Mouse (Mus musculus): ENCODE results near the gene Fndc11.

Fndc11 gene

DNA sequence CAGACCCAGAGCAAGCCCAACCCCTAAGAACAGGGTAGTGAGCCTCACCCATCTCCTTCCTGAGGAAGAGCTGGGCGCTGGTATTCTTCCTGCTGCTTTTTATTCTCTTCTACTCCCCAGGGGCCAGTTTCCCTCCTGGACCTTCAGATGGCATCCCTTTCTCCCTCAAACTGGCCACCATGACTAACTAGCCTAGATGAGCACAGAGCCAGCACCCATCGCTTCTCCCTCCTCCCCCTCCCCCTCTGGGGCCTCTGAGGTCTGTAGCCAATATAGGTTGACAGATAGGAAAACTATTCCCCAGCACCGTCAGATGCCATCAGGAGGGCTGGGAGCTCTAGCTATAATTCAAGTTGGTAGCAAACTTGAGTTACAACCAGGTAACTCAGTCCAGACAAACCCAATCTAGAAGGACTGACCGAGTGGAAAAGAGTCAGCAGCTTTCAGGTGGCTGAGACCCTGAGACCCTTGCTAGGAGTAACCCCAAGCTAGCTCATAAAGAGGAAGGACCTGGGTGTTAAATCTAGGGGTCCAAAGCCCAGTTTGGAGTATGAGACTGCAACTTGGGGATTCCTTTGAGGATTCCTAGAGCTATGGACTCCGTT, 830 bp upstream of the Fndc11 start:
- no peak for DNase-seq (ENCODE audit: low spot score in 2 of 2)

GRCm38 (mm10) chr2:181220361-181220760, 548 bp downstream of the Fndc11 start:
- no peak for DNase-seq (ENCODE audit: low spot score in 2 of 2)

- DNase-seq (ENCODE audit: low spot score in 2 of 2): no peak
These were observed 5.2 kb downstream of the Fndc11 start for GRCm38 (mm10) chr2:181224994-181225393.

GRCm38 (mm10) chr2:181227122-181227521, 7.3 kb downstream of the Fndc11 start:
- no peak for DNase-seq (ENCODE audit: low spot score in 2 of 2)

DNA sequence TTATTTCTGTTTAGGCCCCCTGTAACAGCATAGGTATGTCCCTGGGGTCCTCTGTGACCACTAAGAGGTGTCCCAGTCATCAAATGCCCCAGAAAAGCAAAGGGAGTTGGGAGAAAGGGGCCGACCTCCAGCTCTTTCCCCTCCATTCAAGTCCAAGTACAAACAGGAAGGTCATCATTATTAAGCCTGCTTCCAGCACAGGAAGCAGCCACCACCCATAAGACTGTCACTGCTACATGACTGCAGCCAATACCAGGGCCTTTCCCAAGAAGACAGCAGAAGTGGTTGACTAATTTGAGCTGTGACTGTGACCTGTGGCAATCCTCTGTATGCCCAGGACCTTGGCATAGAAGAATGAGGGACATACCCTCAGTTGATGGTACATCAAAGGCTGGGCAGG, 8.5 kb downstream of the Fndc11 start:
- no peak for DNase-seq (ENCODE audit: low spot score in 2 of 2)

- DNase-seq (ENCODE audit: low spot score in 2 of 2): no peak
These were observed 11.4 kb downstream of the Fndc11 start for GRCm38 (mm10) chr2:181231171-181231570.

GRCm38 (mm10) chr2:181233443-181233842, 13.6 kb downstream of the Fndc11 start:
- DNase-seq (ENCODE audit: low spot score in 2 of 2): no peak

DNA sequence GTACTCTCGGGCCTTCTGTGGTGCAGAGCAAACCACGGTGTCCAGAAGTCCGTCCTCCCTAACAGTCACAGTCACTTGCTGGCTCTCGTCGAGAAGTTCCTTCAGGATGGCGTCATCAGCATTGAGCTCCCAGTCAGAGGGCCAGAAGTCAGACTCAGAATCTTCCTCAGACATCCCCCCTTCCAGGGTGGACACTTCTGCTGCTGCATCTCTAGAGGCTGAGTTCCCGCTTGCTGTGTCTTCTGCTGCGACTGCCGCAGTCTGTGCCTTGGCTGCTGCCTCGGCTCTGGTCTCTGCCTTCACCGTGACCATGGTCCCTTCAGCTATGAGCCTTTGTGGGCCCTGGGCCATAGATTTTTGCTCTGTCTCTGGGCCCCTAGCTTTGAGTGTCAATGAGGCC, 14.9 kb downstream of the Fndc11 start:
- no peak for DNase-seq (ENCODE audit: low spot score in 2 of 2)

DNA sequence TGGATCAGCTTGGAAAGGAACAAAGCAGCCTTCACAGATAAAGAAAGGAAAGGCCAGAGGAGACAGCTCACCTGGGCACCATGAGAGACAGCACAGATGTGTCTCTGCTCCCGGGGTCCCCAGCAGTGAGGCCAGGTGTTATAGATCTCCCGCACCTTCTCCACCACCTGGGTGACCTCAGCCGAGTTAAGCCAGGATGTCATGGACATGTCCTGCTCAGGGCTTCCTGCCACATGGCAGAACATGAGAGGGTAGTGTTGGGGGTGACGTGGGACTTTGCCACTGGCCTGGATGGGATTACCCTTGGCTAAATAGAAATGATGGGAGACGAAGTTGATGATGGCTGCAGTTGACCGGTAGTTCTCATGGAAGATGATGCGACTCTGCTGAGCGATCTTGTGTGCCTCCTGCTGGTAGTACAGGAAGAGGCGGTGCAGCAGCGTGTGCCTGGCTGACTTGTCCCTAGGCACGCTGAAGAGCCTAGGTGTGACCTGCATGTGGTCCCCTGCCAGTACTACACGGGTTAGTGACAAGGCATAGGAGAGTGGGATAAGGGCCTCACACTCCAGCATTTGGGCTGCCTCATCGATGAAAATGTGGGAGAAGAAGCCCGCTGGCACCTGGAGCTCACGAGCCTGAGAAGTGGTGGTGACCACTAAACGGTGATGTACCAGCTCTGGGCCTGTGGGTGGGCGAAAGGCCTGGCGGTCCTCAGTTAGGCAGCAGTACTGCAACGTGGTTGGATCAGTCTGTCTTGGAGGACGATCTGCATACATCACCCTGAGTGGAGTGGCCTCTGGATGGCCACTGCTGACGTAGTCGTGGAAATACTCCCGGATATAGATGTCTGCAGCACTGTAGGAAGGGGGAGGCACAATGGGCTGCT, 16.1 kb downstream of the Fndc11 start:
- DNase-seq (ENCODE audit: low spot score in 2 of 2): no peak

GRCm38 (mm10) chr2:181237251-181238014, 17.6 kb downstream of the Fndc11 start:
- DNase-seq (ENCODE audit: low spot score in 2 of 2): no peak

DNA sequence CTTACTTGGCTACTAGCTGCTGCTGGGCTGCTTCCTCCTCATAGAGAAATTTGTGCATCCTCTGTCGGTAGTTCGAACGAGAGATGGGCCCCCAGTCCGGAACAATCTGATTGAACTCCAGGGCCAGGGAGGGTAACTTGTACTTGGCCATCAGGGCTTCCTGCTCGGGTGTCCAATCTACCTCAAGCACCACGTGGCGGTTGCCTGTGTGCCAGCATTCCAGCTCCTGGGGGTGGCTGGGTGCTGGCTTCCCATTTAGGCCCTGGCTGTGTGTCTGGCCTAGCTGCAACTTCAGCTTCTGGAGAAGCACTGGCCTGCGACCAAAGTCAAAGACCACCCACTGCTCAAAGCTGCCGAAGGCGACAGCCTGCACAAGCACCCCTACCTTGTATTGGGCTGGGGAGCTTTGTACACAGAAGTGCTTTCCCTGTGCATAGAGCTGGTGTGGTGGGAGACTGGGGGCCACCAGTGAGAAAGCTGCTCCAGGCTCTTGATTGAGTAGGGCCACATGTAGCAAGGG, 18.3 kb downstream of the Fndc11 start:
- DNase-seq (ENCODE audit: low spot score in 2 of 2): no peak

DNA sequence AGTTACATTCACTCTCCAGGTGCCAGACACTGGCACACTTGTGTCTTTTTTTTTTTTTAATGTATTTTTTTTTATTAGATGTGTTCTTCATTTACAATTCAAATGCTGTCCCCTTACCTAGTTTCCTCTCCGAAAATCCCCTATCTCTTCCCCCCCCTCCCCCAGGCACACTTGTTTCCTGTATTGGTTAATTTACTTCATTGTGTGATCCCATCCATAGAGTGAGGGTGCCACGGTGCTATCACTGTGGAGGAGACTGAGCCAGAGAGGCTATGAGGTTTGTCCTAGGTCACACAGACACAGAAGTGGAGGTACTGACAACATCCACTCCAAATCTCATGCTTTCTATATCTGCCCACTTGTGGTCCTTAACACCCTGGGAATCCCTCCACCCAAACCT, 19.0 kb downstream of the Fndc11 start:
- DNase-seq (ENCODE audit: low spot score in 2 of 2): no peak

- no peak for DNase-seq (ENCODE audit: low spot score in 2 of 2)
These were observed 19.4 kb downstream of the Fndc11 start for GRCm38 (mm10) chr2:181239261-181239660.

DNA sequence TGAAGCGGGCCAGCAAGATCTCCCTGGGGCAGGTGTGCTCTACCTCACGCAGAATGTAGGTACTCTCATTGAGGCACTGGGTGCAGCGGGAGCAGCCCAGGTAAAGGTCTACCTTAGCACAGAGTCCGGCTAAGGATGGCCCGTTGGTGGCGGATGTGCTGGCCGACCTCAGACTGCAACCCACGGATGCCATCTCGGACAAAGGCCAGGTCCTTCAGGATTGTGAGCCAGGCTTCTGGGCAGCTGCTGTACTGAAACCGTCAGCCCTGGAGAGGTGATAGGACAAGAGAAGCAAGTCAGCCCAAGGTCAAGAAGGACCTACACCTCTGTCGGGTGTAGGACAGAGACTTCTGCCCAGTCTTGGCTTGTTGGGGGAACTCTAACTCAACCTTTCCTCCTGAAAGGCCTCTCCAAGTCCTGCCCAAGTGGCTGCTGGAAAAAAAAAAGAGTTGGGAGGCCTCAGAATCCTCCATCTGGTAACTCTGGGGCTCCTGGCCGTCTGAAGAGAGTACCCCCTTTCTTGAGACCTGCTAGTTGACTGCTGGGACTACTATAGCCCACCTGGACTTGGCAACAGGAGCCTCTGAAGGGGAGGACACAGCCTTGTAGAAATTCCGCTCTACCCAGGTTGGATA, 21.1 kb downstream of the Fndc11 start:
- no peak for DNase-seq (ENCODE audit: low spot score in 2 of 2)

DNA sequence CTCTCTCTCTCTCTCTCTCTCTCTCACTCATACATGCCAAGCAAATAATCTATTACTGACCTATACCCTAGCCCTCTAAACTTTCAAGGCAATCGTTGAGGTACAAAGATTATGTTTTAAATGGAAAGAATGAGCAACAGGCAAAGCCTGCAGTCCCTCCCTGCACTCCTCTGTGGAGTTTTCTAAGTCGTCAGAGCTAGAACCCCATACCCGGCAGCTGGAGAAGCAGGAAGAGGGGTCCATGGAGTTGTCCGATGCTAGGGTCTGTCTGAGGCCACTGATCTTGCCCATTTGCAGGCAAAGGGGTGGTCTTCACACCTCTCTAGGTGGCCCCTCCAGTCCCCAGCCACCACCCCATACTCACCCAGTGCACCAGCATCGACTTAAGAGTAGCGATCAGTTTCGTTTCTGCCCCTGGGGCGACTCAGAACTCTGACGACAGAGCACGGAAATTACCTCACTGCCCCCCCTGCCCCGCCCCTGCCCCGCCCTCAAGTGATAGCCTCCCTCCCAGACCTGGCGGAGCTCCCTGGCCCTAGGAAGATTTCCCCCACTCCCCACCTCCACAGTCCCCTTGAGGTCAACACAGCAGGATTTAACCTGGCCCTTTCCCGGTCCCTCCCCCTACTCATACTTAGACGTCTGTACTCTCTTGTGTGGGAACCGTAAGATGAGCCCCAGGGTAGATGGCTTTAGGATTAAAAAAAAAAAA, 21.9 kb downstream of the Fndc11 start, which contains the start of gene Helz2:
Gene Helz2 (minus strand): TSS at position 426 of the 712 bp plus-strand sequence.
- peak; percentile 66 to 70 for DNase-seq (ENCODE audit: low spot score in 2 of 2)

- no peak for DNase-seq (ENCODE audit: low spot score in 2 of 2)
These were observed 22.5 kb downstream of the Fndc11 start for GRCm38 (mm10) chr2:181242314-181242665.

DNA sequence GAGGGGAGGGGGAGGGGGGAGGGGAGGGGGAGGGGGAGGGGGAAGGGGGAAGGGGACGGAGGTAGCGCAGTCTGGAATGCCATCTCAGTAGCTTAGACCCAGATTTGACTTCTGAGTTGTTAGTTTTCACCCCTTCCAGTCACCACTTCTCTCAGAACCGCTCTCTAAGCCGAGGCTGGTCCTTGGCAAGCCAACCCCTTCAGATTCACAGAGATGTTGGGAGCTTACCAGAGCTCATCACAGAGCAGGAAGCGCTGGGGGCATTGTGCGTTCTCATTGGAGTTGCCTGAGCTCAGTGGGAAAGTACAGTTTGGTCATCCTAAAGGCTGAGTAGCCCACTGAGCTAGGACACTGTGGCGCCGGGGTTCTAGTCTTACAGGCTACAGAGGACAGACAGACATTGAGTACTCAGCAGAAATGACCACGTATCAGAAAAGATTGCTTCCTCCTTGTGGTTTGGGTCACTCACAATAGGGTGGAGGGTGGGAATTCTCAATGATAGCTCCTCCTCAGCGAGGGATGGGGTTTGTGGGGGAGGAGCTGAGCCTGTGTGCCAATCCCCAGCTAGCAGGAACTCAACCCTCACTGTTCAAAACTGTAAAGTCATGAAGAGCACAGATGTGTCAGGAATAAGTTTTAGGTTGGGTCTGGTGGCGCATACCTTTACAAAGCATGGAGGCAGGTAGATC, 24.0 kb downstream of the Fndc11 start:
- DNase-seq (ENCODE audit: low spot score in 2 of 2): peak; percentile 26 to 49

DNA sequence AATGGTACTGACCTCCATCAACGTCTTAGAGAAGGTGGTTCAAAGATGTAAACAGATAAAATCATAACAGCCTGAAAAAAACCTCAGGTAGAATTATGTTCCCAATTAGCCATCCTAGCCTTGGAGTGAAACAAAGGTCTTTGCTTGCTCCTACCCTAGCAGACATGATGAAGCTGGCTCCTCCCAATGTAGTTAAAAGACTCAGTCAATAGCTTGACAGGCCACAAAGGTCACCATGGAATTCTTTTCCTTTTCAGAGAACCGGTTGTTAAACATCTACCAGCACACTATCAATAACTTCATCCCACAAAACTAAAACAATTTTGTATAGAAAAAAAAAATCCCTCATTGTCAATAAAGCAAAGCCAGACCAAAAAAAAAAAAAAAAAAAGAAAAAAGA, 25.2 kb downstream of the Fndc11 start:
- no peak for DNase-seq (ENCODE audit: low spot score in 2 of 2)

GRCm38 (mm10) chr2:181249217-181249616, 29.4 kb downstream of the Fndc11 start:
- DNase-seq (ENCODE audit: low spot score in 2 of 2): no peak

DNA sequence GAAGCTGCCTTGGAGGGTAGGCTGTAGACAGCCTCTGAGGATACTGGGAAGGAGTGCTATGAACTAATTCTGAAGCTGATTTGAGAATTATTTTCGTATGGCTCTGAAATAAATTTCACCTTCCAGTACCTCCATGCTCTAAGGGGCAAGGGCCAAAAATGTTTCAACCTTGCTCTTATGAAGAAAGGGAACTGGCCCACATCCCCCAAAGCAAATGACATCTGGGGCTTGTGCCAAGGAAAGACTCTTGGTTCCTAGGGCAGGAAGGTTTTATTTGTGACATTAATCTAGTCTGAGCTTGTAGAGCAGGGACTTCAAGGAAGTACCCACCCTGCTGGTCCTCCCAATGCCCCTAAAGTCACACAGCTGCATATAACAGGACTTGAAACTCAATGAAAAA, 32.0 kb downstream of the Fndc11 start:
- DNase-seq (ENCODE audit: low spot score in 2 of 2): no peak

DNA sequence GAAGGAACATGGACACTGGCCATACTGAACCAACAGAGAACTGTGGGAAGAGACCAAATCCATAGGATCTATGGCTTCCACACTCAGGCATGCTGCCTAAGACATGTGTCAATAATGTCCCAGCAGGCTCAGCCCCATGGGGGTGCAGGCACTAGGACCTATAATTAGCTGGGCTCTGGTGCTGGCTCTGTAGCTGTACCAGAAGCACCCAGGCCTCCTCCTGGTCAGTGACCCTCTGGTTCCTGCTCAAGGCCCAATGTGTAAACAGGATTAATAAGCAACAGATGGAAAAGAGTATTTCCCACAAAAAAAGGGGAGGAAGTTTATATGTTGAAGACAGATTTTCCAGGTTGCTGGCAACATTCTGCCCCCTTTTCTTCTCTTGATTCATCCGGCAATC, 33.4 kb downstream of the Fndc11 start:
- no peak for DNase-seq (ENCODE audit: low spot score in 2 of 2)

Data from natural killer cell, adult 2 months (primary cell).